Mouse (Mus musculus): ENCODE measurements at regions not wholly inside any gene's neighbourhood (a gene's known extent, or its start where the extent isn't known, plus 50 kb on each side); places are given as distances from the start of the nearest gene placed in this dataset.

GRCm38 (mm10) chr6:100341305-100342290, 54.3 kb upstream of the Rybp start:
- TF ChIP-seq CTCF (IDR thresholded peaks at IDR 0.05; ENCODE audit: low read depth) (no peak), EP300 (IDR thresholded peaks at IDR 0.05; ENCODE audit: low read depth) (no peak)

Measured in liver, postnatal 0 days (tissue).